Mouse (Mus musculus) MEL-GATA-1-ER (cell line): ENCODE results near the gene Ccdc194.
"Not testable (repeated sequence)": the region's sequence is repeated elsewhere in the genome, so short reads cannot be mapped to it uniquely, and the experiment has no call there.

Experiments
- DNase-seq: peaks from one replicate; pipeline ENCODE4 v3.0.0-alpha.2; 2012; ENCODE audit warnings: low read depth; ENCODE audit errors: extremely low read depth

Ccdc194 gene

DNA sequence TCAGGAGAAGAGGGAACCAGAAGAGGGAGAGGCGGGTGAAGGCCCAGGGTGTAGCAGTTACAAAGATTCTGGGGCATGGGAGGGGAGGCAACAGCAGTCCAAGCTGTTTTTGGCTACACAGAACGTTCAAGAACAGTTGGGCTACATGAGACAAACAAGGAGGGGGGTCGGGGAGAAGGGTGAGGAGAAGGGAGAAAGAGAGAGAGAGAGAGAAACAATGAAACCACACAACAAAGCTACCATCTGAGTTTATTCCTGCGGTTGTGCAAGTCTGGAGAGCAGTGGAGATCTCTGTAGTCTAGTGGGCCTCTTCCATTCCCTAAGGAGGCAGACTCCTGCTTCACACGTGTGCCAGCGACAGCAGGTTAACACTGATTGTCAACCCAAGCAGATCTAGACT lies 28.5 kb upstream of the Ccdc194 start:
- no peak for DNase-seq

DNA sequence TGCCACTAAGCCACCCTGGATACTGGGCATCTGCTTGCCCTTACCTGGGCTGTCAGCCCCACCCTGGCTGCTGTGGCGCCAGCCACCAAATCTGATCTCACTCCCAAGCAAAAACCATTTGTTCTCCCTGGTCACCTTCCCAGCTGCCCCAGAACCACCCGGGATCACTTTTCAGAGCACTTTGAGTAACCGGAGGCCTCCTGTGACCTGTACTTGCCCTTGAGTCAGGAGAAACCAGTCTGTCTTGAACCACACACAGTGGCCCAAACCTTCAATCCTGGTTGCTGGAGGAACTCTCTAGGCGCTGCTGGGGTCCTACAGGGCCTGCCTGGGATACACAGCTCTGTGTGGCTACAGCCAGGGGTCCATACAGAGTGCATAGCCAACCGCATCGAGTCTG lies 27.3 kb upstream of the Ccdc194 start:
- no peak for DNase-seq

GRCm38 (mm10) chr8:71550754-71551153 lies 25.2 kb upstream of the Ccdc194 start:
- DNase-seq, result no peak

DNA sequence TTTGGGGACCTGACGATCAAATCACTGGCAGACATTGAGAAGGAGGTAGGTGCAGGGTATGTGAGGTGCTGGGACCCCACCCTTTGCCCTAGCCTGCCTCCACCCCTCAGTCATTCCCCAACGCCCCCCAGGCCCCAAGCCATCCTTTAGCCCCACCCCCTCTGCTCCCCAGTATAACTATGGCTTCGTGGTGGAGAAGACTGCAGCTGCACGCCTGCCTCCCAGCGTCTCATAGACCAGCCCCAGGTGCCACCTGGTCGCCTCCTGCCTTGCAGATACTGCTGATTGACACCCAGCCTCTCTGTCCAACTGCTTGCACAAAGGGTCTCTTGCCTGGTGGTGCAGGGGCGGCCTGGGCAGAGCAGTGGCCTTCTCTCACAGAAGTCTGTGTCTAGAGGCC lies 22.1 kb upstream of the Ccdc194 start:
- DNase-seq, result no peak

GRCm38 (mm10) chr8:71545053-71545452 lies 19.5 kb upstream of the Ccdc194 start:
- no peak for DNase-seq

GRCm38 (mm10) chr8:71543755-71544154 lies 18.2 kb upstream of the Ccdc194 start:
- DNase-seq, result no peak

DNA sequence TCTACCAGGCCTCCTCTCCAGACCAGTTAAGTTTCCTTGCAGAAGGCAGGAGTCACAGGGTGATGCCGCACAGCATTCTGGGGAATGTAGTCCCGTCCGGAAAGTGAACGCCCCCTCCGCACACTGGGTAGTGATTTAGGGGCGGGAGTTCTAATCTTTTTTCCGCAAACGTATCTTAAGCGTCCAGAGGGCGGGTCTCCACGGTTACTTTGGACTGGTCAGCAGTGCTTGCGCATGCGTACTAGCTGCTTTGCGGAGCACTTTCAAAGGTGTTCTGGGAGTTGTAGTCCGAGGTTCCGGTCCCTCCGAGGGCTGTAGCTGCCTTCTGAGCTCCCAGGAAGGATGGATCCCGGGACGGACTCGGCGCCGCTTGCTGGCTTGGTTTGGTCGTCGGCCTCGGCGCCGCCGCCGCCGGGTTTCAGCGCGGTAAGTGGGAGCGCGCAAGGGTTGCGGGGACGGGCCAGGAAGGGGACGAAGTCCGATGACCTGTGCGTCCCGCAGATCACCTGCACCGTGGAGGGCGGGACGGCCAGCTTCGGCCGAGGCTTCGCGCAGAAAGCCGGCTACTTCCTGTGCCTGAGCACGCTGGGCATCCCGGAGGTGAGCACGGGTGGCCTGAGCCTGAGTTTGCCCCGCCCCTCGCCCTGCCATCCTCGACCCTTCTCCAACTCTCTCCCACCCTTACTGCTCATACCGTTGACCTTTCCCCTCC lies 17.3 kb upstream of the Ccdc194 start, which contains the start of gene Mvb12a:
Gene Mvb12a, plus strand, starts transcription at position 291 of the 712 bp plus-strand sequence.
- DNase-seq, result peak; percentile 99

- peak; percentile 90 for DNase-seq
Measured at GRCm38 (mm10) chr8:71537028-71537867, 11.7 kb upstream of the Ccdc194 start, which contains the start of gene Bst2. Gene Bst2, minus strand, starts transcription at chr8:71537456.

DNA sequence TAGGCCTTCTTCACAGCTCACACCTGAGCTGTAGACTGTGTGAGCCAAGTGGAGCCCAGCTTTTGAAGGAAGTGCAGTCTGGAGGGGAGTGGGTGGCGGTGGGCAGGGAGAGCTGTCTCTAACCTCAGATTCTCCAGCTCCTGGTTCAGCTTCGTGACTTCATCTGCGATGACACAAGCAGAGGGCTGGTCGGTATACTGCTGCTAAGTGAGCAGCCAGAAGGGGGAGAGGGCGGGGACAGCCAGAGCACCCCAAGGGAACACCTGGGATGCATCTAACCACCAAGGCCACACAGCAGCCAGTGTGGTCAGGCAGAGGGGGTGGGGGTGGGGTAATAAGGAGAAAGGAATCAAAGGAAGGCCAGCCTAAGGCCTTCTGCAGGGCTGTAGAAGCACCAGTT lies 10.2 kb upstream of the Ccdc194 start:
- DNase-seq, result no peak

DNA sequence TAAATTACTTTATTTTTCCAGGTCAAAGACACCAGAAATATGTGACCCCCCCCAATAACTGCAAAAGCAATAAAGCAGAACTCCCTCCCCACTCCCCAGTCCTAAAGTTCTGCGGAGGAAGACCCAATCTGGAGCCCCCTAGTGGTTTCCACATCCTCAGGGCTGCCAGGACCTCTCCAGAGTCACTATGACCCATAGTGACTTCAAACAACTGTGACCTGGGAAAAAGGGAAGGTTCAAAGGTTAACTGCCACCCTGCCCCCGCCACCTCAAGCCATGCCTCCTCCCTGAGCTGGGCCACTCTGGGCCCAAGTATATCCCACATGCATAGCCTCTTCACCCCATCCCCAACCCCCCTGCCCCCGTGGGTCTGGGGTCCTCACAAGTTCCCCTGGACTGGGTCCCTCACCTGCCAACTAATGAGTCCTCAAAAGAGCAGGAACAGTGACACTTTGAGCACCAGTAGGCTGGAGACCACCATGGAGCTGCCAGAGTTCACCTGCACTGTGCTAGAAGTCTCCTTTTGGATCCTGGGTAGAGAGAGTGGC lies 8.8 kb upstream of the Ccdc194 start:
- DNase-seq, result no peak

- DNase-seq, result not testable (repeated sequence)
Measured at GRCm38 (mm10) chr8:71530735-71531467, 5.4 kb upstream of the Ccdc194 start.

DNA sequence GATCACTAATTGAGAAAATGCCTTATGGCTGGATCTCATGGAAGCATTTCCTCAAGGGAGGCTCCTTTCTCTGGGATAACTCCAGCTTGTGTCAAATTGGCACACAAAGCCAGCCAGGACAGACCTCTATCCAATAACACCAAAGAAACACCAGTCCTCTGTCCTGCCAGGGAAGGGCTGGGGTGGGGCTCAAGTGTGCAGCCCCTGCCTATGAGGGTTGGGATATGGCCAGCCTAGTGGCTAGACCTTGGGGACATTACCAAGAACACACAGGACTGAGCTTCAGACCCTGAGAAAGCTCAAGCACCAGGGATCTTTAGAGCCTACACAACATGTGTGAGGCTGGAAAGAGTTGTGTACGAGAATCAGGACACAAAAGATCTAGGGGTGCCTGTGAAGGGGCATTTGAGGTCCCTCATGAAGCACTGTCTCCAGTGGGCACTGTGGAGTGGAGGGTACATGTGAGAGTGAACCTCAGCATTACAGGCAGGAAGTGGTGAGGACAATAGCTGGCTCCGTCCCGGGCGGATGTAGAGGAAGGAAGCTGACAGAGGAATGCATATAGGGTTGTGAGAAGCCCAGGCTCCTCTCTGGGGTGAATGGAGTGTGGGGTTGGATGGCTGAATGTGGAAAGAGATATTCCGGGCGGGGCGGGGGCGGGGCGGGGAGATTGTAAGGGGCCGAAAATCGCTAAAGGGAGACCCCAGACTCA lies 3.0 kb upstream of the Ccdc194 start:
- DNase-seq, result no peak

DNA sequence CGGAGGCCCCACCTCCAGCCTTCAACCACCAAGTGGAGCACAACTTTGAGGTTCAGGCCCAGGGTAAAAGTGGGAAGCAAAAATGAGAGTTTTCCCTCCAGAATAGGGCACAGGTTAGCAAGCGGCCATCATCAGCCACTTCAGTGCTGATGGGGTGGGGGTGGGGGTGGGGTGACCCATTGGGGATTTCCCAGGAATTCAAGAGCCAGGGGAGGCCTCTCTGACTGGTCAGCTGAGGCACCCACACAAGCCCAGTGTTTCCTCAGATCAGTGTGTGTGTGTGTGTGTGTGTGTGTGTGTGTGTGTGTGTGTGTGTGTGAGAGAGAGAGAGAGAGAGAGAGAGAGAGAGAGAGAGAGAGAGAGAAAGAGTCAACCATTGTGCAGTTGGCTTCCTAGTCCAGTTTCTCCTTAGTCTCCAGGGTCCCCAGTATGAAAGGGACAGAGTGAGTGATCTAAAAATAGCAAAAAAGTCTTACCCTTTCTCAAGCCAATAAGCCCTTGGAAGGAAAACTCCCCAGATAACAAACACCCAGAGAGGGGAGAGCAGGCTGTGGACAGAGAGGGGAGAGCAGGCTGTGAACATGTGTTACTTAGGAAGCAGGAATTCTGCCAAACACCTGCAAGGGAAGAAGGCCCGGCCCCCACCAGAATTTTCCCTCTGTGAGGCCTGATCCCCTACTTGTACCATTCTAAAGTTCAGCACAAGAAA lies 1.8 kb upstream of the Ccdc194 start:
- DNase-seq, result no peak

DNA sequence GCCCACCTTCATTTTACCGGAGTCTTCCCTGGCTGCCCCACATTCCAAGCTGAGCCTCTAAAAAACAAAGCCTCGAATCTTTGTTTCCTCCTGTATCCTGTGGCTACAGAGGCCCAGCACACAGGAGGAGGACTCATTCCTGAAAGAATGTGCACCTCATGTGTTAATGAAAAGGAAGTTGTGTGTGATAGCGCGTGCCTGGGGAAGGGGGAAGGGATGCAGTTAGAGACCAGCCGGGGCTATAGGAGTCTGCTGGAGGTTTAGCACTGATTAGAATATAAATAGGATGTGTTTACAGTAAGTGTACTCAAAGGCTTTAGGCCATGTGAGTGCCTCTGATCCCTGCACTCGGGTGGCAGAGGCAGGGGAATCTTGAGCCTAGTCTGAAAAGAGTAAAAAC lies 761 bp upstream of the Ccdc194 start:
- DNase-seq, result no peak

DNA sequence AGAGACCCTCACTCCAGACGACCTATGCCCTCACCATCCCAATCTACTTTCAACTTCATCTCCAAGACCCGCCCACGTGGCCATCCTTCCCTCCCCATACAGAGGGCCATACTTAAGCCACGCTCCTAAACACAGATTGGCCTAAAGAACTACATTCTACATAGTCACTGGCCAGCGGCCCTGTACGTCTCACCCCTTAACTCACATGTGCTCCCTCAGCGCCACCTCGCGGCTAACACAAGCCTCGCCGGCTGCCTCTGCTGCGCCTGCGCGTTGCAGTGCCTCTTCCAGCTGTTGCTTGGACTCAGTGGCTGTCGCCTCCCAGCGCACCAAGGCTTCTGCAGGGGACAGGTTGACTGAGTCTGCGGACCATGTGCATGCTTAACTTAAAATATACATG lies 3.9 kb downstream of the Ccdc194 start:
- peak; percentile 92 for DNase-seq

DNA sequence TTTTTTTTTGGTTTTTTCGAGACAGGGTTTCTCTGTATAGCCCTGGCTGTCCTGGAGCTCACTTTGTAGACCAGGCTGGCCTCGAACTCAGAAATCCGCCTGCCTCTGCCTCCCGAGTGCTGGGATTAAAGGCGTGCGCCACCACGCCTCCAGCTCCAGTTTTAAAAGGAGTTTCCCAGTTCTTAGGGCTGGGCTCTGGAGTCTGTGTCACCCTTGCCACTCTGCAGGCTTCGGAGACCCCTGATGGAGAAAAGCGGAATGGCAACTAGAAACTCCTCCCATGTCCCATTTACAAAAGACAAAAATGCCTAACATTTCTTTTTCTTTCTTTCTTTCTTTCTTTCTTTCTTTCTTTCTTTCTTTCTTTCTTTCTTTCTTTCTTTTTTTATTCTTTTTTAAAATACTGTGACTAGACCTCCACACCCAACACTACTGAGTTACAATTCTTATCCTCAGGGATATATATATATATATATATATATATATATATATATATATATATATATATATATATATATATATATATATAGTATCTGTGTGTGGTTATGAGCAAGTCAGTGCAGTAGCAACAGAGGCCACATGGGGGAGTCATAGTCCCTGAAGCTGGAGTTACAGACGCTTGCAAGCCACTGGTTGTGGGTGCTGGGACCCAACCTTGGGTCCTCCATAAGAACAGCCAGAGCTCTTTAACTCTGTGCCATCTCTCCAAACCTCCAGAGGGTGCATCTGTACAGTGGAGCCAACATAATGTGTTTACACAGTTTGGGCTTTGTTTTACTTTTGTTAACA lies 6.3 kb downstream of the Ccdc194 start:
- DNase-seq, result not testable (repeated sequence)

- no peak for DNase-seq
Measured at GRCm38 (mm10) chr8:71516786-71517185, 8.7 kb downstream of the Ccdc194 start.

DNA sequence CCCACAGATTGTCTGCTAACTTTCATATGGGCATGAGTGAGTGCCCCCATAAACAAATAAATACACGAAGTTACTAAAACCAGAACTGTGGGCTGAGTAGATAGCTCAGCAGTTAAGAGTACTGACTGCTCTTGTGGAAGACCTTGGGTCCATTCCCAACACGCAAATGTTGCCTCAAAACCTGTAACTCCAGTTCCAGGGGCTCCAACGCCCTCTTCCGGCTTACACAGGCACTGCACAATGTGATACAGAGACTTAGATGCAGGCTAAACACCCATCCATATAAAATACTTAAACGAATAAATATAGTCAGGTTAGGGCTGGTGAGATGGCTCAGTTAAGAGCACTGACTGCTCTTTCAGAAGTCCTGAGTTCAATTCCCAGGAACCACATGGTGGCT lies 10.5 kb downstream of the Ccdc194 start:
- no peak for DNase-seq

DNA sequence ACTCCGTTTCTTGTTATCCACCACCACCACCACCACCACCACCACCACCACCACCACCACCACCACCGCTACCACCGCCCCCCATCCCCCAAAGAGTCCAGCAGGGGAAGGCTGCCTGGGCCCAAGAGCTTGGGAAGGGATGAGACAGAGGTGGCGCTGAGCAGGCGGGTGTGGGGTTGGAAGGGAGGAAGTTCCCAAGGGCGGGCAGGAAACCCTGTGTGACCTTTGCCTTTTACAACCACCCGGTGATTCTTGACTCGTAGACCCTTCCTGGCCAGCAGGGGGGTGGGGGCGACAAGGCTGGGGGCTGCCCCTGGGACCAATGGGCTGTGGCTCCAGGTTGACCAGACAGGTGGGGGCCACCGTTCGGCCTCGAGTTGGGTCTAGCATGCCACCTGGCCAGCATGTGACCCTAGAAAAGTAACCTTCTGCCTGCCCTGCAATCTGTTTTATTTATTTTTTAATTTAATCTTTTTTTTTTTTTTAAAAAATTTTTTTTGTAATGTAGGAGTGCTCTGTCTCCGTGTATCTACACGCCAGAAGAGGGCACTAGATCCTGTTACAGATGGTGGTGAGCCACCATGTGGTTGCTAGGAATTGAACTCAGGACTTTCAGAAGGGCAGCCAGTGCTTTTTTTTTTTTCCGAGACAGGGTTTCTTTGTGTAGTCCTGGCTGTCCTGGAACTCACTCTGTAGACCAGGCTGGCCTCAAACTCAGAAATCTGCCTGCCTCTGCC lies 12.3 kb downstream of the Ccdc194 start:
- no peak for DNase-seq
